Mouse (Mus musculus) ES-E14 (cell line): ENCODE measurements around the gene Epb42. TPM values are rescaled to one million over a fixed set of nuclear protein-coding genes. Genes with fewer than 3 reads are reported as not detected.
A peak's percentile ranks its signal among the peaks of the same experiment; 100 is the strongest.
"Not testable (repeated sequence)": the region's sequence is repeated elsewhere in the genome, so short reads cannot be mapped to it uniquely, and the experiment has no call there.

Experiments used
- DNase-seq: peaks from one replicate; pipeline ENCODE4 v3.0.0-alpha.2; 2013; ENCODE audit warnings: low read depth, low spot score
- H3K27ac ChIP-seq: 2 replicates; pipeline ENCODE4 v1.5.1; 2012; ENCODE audit warnings: low read depth, mild to moderate bottlenecking, low read length, moderate library complexity, mixed read lengths; ENCODE audit not compliant: poor library complexity, insufficient read depth, severe bottlenecking
- H3K36me3 ChIP-seq: 2 replicates; pipeline ENCODE4 v1.6.1; 2012; ENCODE audit warnings: mild to moderate bottlenecking, low read length, moderate library complexity, mixed read lengths; ENCODE audit not compliant: control insufficient read depth, poor library complexity, insufficient read depth, severe bottlenecking
- H3K4me1 ChIP-seq, 2 experiments: fragments of 150-350 bp in 1 of 2; sonication (generic) in 1 of 2; 2 replicates each; pipeline ENCODE4 v1.6.1; 2012; ENCODE audit warnings: low read length in 2 of 2, mild to moderate bottlenecking in 1 of 2, mixed read lengths in 1 of 2; ENCODE audit not compliant: control insufficient read depth in 2 of 2, insufficient read depth in 2 of 2, poor library complexity in 1 of 2
- H3K4me3 ChIP-seq, 2 experiments: fragments of 150-350 bp in 1 of 2; sonication (generic) in 1 of 2; 2 replicates each; pipeline ENCODE4 v1.5.1; 2012; ENCODE audit warnings: low read length in 2 of 2, low read depth in 1 of 2, mild to moderate bottlenecking in 1 of 2, mixed read lengths in 1 of 2; ENCODE audit not compliant: insufficient read depth in 1 of 2, poor library complexity in 1 of 2, severe bottlenecking in 1 of 2
- H3K9ac ChIP-seq: 2 replicates; pipeline ENCODE4 v1.6.1; 2012; ENCODE audit warnings: low read depth, mild to moderate bottlenecking, low read length, mixed read lengths; ENCODE audit not compliant: poor library complexity, insufficient read depth, severe bottlenecking
- H3K9me3 ChIP-seq: fragments of 150-350 bp; sonication (generic); 2 replicates; pipeline ENCODE4 v1.6.1; 2012; ENCODE audit warnings: low read depth, mild to moderate bottlenecking, low read length; ENCODE audit not compliant: control insufficient read depth, insufficient read depth
- CHD2 ChIP-seq: IDR thresholded peaks from 2 replicates; pipeline ENCODE4 v1.6.1; 2014; ENCODE audit warnings: mild to moderate bottlenecking, low read depth, low read length, inconsistent platforms
- HCFC1 ChIP-seq: IDR thresholded peaks from 2 replicates; pipeline ENCODE4 v1.6.1; 2012; ENCODE audit warnings: low read length, inconsistent platforms, borderline replicate concordance; ENCODE audit not compliant: insufficient read depth
- MAFK ChIP-seq: IDR thresholded peaks from 2 replicates; pipeline ENCODE4 v1.6.1; 2014; ENCODE audit warnings: mild to moderate bottlenecking, low read depth, low read length, inconsistent platforms; ENCODE audit not compliant: insufficient read depth
- ZC3H11A ChIP-seq: IDR thresholded peaks from 2 replicates; pipeline ENCODE4 v1.6.1; 2012; ENCODE audit warnings: low read depth, mild to moderate bottlenecking, inconsistent platforms, low read length, borderline replicate concordance
- ZNF384 ChIP-seq: IDR thresholded peaks from 2 replicates; pipeline ENCODE4 v1.6.1; 2012; ENCODE audit warnings: low read depth, low read length, inconsistent platforms
- in situ Hi-C, 2 experiments: fragments of 600-800 bp; cut with MboI; formaldehyde crosslinking; loops; one replicate each; pipeline ENCODE4 v1.15.1; 2025; ENCODE audit warnings: low sequenced_read_pairs in 2 of 2, inconsistent platforms in 1 of 2; ENCODE audit not compliant: unreplicated experiment in 2 of 2
- total RNA-seq: library from RNA; depleted of rRNA; stranded (reverse); fragments of 300-350 nt; gene quantifications from 2 replicates; pipeline ENCODE4 v1.2.3, GENCODE M21; 2012

Epb42 gene
- total RNA-seq, 1 experiment = not detected

- in situ Hi-C loops = no loop called here
- peak; percentile 2 for DNase-seq
These were observed 2.5 kb upstream of the Epb42 start for GRCm38 (mm10) chr2:121039382-121039781.

GRCm38 (mm10) chr2:121038851-121039250 lies 2.0 kb upstream of the Epb42 start:
- H3K4me1 ChIP-seq, H3K9ac ChIP-seq, in situ Hi-C loops, H3K4me3 ChIP-seq, H3K36me3 ChIP-seq, H3K27ac ChIP-seq, DNase-seq, H3K9me3 ChIP-seq: not testable (repeated sequence)

More at GRCm38 (mm10) chr2:121039382-121039781, 2.5 kb upstream of the Epb42 start:
- Histone ChIP-seq H3K9me3 (no peaks in the 10 kb centered on the region), H3K9ac (no peak overlapping the region), H3K4me1 (no peaks in the 10 kb centered on the region), H3K4me3 (no peak overlapping the region), H3K36me3 (no peaks in the 10 kb centered on the region), H3K27ac (no peak overlapping the region)
- no peak for TF ChIP-seq ZC3H11A

- in situ Hi-C loops = no loop called here
- no peak for DNase-seq
- Histone ChIP-seq H3K4me1 (no peaks in the 10 kb centered on the region), H3K4me3 (no peak overlapping the region), H3K27ac (no peak overlapping the region), H3K36me3 (no peaks in the 10 kb centered on the region), H3K9me3 (no peaks in the 10 kb centered on the region), H3K9ac (no peak overlapping the region)
- no peak for TF ChIP-seq HCFC1
These were observed 14.0 kb downstream of the Epb42 start for GRCm38 (mm10) chr2:121022918-121023317.

GRCm38 (mm10) chr2:121017151-121017550 lies 19.7 kb downstream of the Epb42 start:
- H3K27ac ChIP-seq = no peak overlapping the region
- H3K4me3 ChIP-seq = no peak overlapping the region
- no peaks in the 10 kb centered on the region for H3K9me3 ChIP-seq
- TF ChIP-seq ZC3H11A = no peak
- no peak for TF ChIP-seq HCFC1
- TF ChIP-seq CHD2 = no peak
- TF ChIP-seq ZNF384 = no peak
- TF ChIP-seq MAFK = no peak
- no peaks in the 10 kb centered on the region for H3K36me3 ChIP-seq
- in situ Hi-C loops = no loop called here
- no peak overlapping the region for H3K9ac ChIP-seq
- DNase-seq = no peak
- H3K4me1 ChIP-seq = no peaks in the 10 kb centered on the region

GRCm38 (mm10) chr2:121016226-121016625 lies 20.6 kb downstream of the Epb42 start:
- DNase-seq = no peak
- H3K4me1 ChIP-seq = no peaks in the 10 kb centered on the region
- no peak overlapping the region for H3K9ac ChIP-seq
- H3K4me3 ChIP-seq = no peak overlapping the region
- in situ Hi-C loops = no loop called here
- H3K27ac ChIP-seq = no peak overlapping the region
- TF ChIP-seq ZC3H11A = no peak
- TF ChIP-seq MAFK = no peak
- no peak for TF ChIP-seq ZNF384
- no peak for TF ChIP-seq HCFC1
- no peak for TF ChIP-seq CHD2
- no peaks in the 10 kb centered on the region for H3K9me3 ChIP-seq
- H3K36me3 ChIP-seq = no peaks in the 10 kb centered on the region
